In genomic region chr2:181706668-181707067, GRCm38 (mm10) we compare ENCODE assay signal across 8 mouse cellular contexts. TPM values are rescaled to one million over a fixed set of nuclear protein-coding genes. Genes with fewer than 3 reads are reported as not detected.
DNase-seq lines count a peak whose midpoint lies in the region; ATAC-seq and TF ChIP-seq lines count a peak whose summit lies in the region.
"Had no signal": no experiment of that assay in that cellular context is flagged by ENCODE, and none has a peak within 500 bp of the region (broad histone marks: within the 10 kb centered on the region; RNA-seq: fewer than 3 reads in every experiment).

No protein-coding gene starts in this region.

- intact Hi-C loops in heart, postnatal 14 days (cut with DNase I), result loop anchor here (5.0 kb wide), 1 partner anchor 84 kb away; no protein-coding TSS in a partner anchor

- H3K9ac ChIP-seq in kidney, postnatal 0 days (ENCODE audit: low read depth, low read length), result no peak overlapping the region
- no peak overlapping the region for H3K9ac ChIP-seq in kidney, embryonic 14.5 days (ENCODE audit: low read depth, low read length)

- DNase-seq in kidney, postnatal 0 days (ENCODE audit: low spot score), result peak; percentile 28
- peak; percentile 64 for DNase-seq in NIH3T3 (ENCODE audit: low read depth)
- no peak for DNase-seq in urinary bladder, adult 2 months (ENCODE audit: low spot score)
- no peak for DNase-seq in heart, postnatal 14 days

- WGBS in kidney, postnatal 0 days, result 25% methylated on average over 3 of the region's 4 CpGs
- 32% methylated on average over 4 of the region's 4 CpGs for WGBS in kidney, embryonic 14.5 days

- no peak for ATAC-seq in kidney, postnatal 0 days (replicated peaks; ENCODE audit: low FRiP score, low read depth)
- ATAC-seq in kidney, embryonic 14.5 days (ENCODE audit: low FRiP score, low TSS enrichment), result no peak
- ATAC-seq in CD4-positive, CD25-positive, alpha-beta regulatory T cell, adult 4 months, result peak; percentile 86
- ATAC-seq in megakaryocyte progenitor cell, adult 5-6 weeks (replicated peaks; ENCODE audit: poor library complexity), result peak; percentile 93

- no peaks in the 10 kb centered on the region for H3K36me3 ChIP-seq in kidney, postnatal 0 days (ENCODE audit: insufficient read depth, low read length)
- no peaks in the 10 kb centered on the region for H3K36me3 ChIP-seq in kidney, embryonic 14.5 days (ENCODE audit: control insufficient read depth, insufficient read depth, low read length)

- TF ChIP-seq CTCF in kidney, postnatal 0 days (IDR thresholded peaks at IDR 0.05; ENCODE audit: low read depth), result peak; percentile 66

- no peak overlapping the region for H3K4me2 ChIP-seq in kidney, postnatal 0 days (ENCODE audit: low read length)
- H3K4me2 ChIP-seq in kidney, embryonic 14.5 days (replicated peaks; ENCODE audit: low read depth, low read length), result no peak overlapping the region

- H3K4me3 ChIP-seq in kidney, postnatal 0 days (replicated peaks; ENCODE audit: low read depth, low read length), result no peak overlapping the region
- H3K4me3 ChIP-seq in kidney, embryonic 14.5 days (ENCODE audit: low read length), result no peak overlapping the region

- H3K9me3 ChIP-seq in kidney, postnatal 0 days (replicated peaks; ENCODE audit: low read length), result no peaks in the 10 kb centered on the region
- no peaks in the 10 kb centered on the region for H3K9me3 ChIP-seq in kidney, embryonic 14.5 days (ENCODE audit: control insufficient read depth, low read length)

- no peak overlapping the region for H3K27ac ChIP-seq in kidney, postnatal 0 days
- no peak overlapping the region for H3K27ac ChIP-seq in kidney, embryonic 14.5 days (ENCODE audit: low read depth, low read length)

- H3K27me3 ChIP-seq in kidney, postnatal 0 days (ENCODE audit: insufficient read depth, low read length), result no peaks in the 10 kb centered on the region
- H3K27me3 ChIP-seq in kidney, embryonic 14.5 days (ENCODE audit: control insufficient read depth, insufficient read depth, low read length), result no peaks in the 10 kb centered on the region

- H3K4me1 ChIP-seq in kidney, postnatal 0 days (replicated peaks; ENCODE audit: insufficient read depth, low read length), result no peaks in the 10 kb centered on the region
- H3K4me1 ChIP-seq in kidney, embryonic 14.5 days (ENCODE audit: control insufficient read depth, insufficient read depth, low read length), result no peaks in the 10 kb centered on the region

RNA-seq across cellular contexts. Expression of gene Oprl1, which starts 8.1 kb away (rescaled TPM):
- polyA plus RNA-seq in kidney, postnatal 0 days (2015; fragmentation: Nextera tagmentation; extraction: Ambion mirVana), result 0.19 and 0.25 TPM in 2 replicates
- 0.09 and 0.53 TPM in 2 replicates for polyA plus RNA-seq in kidney, embryonic 14.5 days (2014; fragmentation: Nextera tagmentation; extraction: Ambion mirVana)
- polyA plus RNA-seq in CD4-positive, CD25-positive, alpha-beta regulatory T cell, adult 4 months (2017; shearing (Covaris generic)), result not detected
- total RNA-seq in megakaryocyte progenitor cell, adult 5-6 weeks (2015), result not detected in 2 replicates
- total RNA-seq in megakaryocyte progenitor cell, adult 5-6 weeks (2017), result not detected in 2 replicates
- 0.18 and 0.24 TPM in 2 replicates for polyA plus RNA-seq in urinary bladder, adult 2 months (2012; rRNA removed)
- not detected for total RNA-seq in heart, postnatal 14 days (2021)

RNA-seq across cellular contexts. Expression of gene Lkaaear1, which starts 8.4 kb away (rescaled TPM):
- not detected in 2 replicates for polyA plus RNA-seq in kidney, postnatal 0 days (2015; fragmentation: Nextera tagmentation; extraction: Ambion mirVana)
- not detected in 2 replicates for polyA plus RNA-seq in kidney, embryonic 14.5 days (2014; fragmentation: Nextera tagmentation; extraction: Ambion mirVana)
- not detected for polyA plus RNA-seq in CD4-positive, CD25-positive, alpha-beta regulatory T cell, adult 4 months (2017; shearing (Covaris generic))
- not detected in 2 replicates for total RNA-seq in megakaryocyte progenitor cell, adult 5-6 weeks (2015)
- total RNA-seq in megakaryocyte progenitor cell, adult 5-6 weeks (2017), result not detected in 2 replicates
- not detected in 2 replicates for polyA plus RNA-seq in urinary bladder, adult 2 months (2012; rRNA removed)
- total RNA-seq in heart, postnatal 14 days (2021), result not detected
- polyA plus RNA-seq: forebrain, embryonic 11.5 days had no signal

RNA-seq across cellular contexts. Expression of gene Rgs19, which starts 12.9 kb away (rescaled TPM):
- 38.9 and 41.7 TPM in 2 replicates for polyA plus RNA-seq in kidney, postnatal 0 days (2015; fragmentation: Nextera tagmentation; extraction: Ambion mirVana)
- 70.8 and 71.9 TPM in 2 replicates for polyA plus RNA-seq in kidney, embryonic 14.5 days (2014; fragmentation: Nextera tagmentation; extraction: Ambion mirVana)
- 100 to 1,000 TPM; 174 to 198 TPM for polyA plus RNA-seq in CD4-positive, CD25-positive, alpha-beta regulatory T cell, adult 4 months (2017; shearing (Covaris generic))
- total RNA-seq in megakaryocyte progenitor cell, adult 5-6 weeks (2015), result 330 and 337 TPM in 2 replicates
- total RNA-seq in megakaryocyte progenitor cell, adult 5-6 weeks (2017), result 81.1 and 100 TPM in 2 replicates
- polyA plus RNA-seq in urinary bladder, adult 2 months (2012; rRNA removed), result 40.4 and 51.8 TPM in 2 replicates
- total RNA-seq in heart, postnatal 14 days (2021), result 1 to 10 TPM; 7.2 to 8.1 TPM

RNA-seq across cellular contexts. Expression of gene Tcea2, which starts 26.6 kb away (rescaled TPM):
- 22.6 and 23.4 TPM in 2 replicates for polyA plus RNA-seq in kidney, postnatal 0 days (2015; fragmentation: Nextera tagmentation; extraction: Ambion mirVana)
- 24.5 and 24.8 TPM in 2 replicates for polyA plus RNA-seq in kidney, embryonic 14.5 days (2014; fragmentation: Nextera tagmentation; extraction: Ambion mirVana)
- 10 to 100 TPM; 14.3 to 16.0 TPM for polyA plus RNA-seq in CD4-positive, CD25-positive, alpha-beta regulatory T cell, adult 4 months (2017; shearing (Covaris generic))
- total RNA-seq in megakaryocyte progenitor cell, adult 5-6 weeks (2015), result 21.5 and 22.3 TPM in 2 replicates
- 8.7 and 9.8 TPM in 2 replicates for total RNA-seq in megakaryocyte progenitor cell, adult 5-6 weeks (2017)
- polyA plus RNA-seq in urinary bladder, adult 2 months (2012; rRNA removed), result 27.8 and 38.0 TPM in 2 replicates
- 1 to 10 TPM; 6.4 to 8.7 TPM for total RNA-seq in heart, postnatal 14 days (2021)

RNA-seq across cellular contexts. Expression of gene Sox18, which starts 35.2 kb away (rescaled TPM):
- polyA plus RNA-seq in kidney, postnatal 0 days (2015; fragmentation: Nextera tagmentation; extraction: Ambion mirVana), result 56.6 and 62.2 TPM in 2 replicates
- polyA plus RNA-seq in kidney, embryonic 14.5 days (2014; fragmentation: Nextera tagmentation; extraction: Ambion mirVana), result 36.8 and 40.5 TPM in 2 replicates
- not detected for polyA plus RNA-seq in CD4-positive, CD25-positive, alpha-beta regulatory T cell, adult 4 months (2017; shearing (Covaris generic))
- not detected in 2 replicates for total RNA-seq in megakaryocyte progenitor cell, adult 5-6 weeks (2015)
- not detected in 2 replicates for total RNA-seq in megakaryocyte progenitor cell, adult 5-6 weeks (2017)
- 20.0 and 27.2 TPM in 2 replicates for polyA plus RNA-seq in urinary bladder, adult 2 months (2012; rRNA removed)
- 10 to 100 TPM; 73.4 to 77.1 TPM for total RNA-seq in heart, postnatal 14 days (2021)

Comparison
In these comparisons a context has a peak if more than half of its experiments do, and no peak if none do; other contexts are left out.
1. ATAC-seq: peak in CD4-positive, CD25-positive, alpha-beta regulatory T cell, adult 4 months (single experiment) and megakaryocyte progenitor cell, adult 5-6 weeks (single experiment); none in kidney, postnatal 0 days (single experiment) and kidney, embryonic 14.5 days (single experiment).
2. DNase-seq: peak in kidney, postnatal 0 days (single experiment) and NIH3T3 (single experiment); none in urinary bladder, adult 2 months (single experiment) and heart, postnatal 14 days (0 of 2).